Mouse (Mus musculus): ENCODE measurements around the gene Myo18b.

- TF ChIP-seq CTCF (IDR thresholded peaks at IDR 0.05; ENCODE audit: borderline replicate concordance, insufficient read depth, low read depth, low read length) = no peak
- TF ChIP-seq POLR2A (IDR thresholded peaks at IDR 0.05; ENCODE audit: borderline replicate concordance, insufficient read depth, low read length) = no peak
Measured at GRCm38 (mm10) chr5:112843676-112844257, 52.4 kb downstream of the Myo18b start.
